In genomic region chr5:93101371-93101791, GRCm38 (mm10) we compare ENCODE assay signal across 9 mouse cellular contexts. TPM values are rescaled to one million over a fixed set of nuclear protein-coding genes. Genes with fewer than 3 reads are reported as not detected.
DNase-seq lines count a peak whose midpoint lies in the region; ATAC-seq and TF ChIP-seq lines count a peak whose summit lies in the region.
"Had no signal": no experiment of that assay in that cellular context is flagged by ENCODE, and none has a peak within 500 bp of the region (broad histone marks: within the 10 kb centered on the region; RNA-seq: fewer than 3 reads in every experiment).

No protein-coding gene starts in this region.

- no peak overlapping the region for H3K4me3 ChIP-seq in intestine, embryonic 15.5 days (replicated peaks)
- no peak overlapping the region for H3K4me3 ChIP-seq in lung, postnatal 0 days (ENCODE audit: low read depth, low read length)
- H3K4me3 ChIP-seq in hindbrain, embryonic 14.5 days (replicated peaks; ENCODE audit: low read length), result no peak overlapping the region

- H3K9ac ChIP-seq in intestine, embryonic 15.5 days, result no peak overlapping the region
- no peak overlapping the region for H3K9ac ChIP-seq in lung, postnatal 0 days (replicated peaks; ENCODE audit: low read depth)
- no peak overlapping the region for H3K9ac ChIP-seq in hindbrain, embryonic 14.5 days

- peak overlapping the region; percentile 48 for H3K27ac ChIP-seq in intestine, embryonic 15.5 days
- H3K27ac ChIP-seq in lung, postnatal 0 days (ENCODE audit: low read length), result peak overlapping the region; percentile 64; the same call in 1 of the 2 replicates
- H3K27ac ChIP-seq in hindbrain, embryonic 14.5 days, result no peak overlapping the region

- no peaks in the 10 kb centered on the region for H3K27me3 ChIP-seq in intestine, embryonic 15.5 days (replicated peaks)
- no peaks in the 10 kb centered on the region for H3K27me3 ChIP-seq in lung, postnatal 0 days (replicated peaks; ENCODE audit: insufficient read depth, low read length)
- no peaks in the 10 kb centered on the region for H3K27me3 ChIP-seq in hindbrain, embryonic 14.5 days (ENCODE audit: control insufficient read depth, insufficient read depth, low read length)

- no peaks in the 10 kb centered on the region for H3K36me3 ChIP-seq in intestine, embryonic 15.5 days
- no peaks in the 10 kb centered on the region for H3K36me3 ChIP-seq in lung, postnatal 0 days (ENCODE audit: insufficient read depth, low read length)
- H3K36me3 ChIP-seq in hindbrain, embryonic 14.5 days (replicated peaks; ENCODE audit: control insufficient read depth, insufficient read depth), result no peaks in the 10 kb centered on the region

- intact Hi-C loops in gastrocnemius, postnatal 14 days (cut with DNase I; ENCODE audit: low total_unique reads), result no loop called here

- TF ChIP-seq POLR2A in brain, embryonic 14.5 days (IDR thresholded peaks at IDR 0.05; ENCODE audit: borderline replicate concordance, extremely low read depth, insufficient read depth, insufficient read length, poor library complexity, severe bottlenecking), result no peak

- peak; percentile 46; the same call in 1 of the 2 replicates for ATAC-seq in intestine, embryonic 15.5 days
- peak; percentile 67 for ATAC-seq in lung, postnatal 0 days
- ATAC-seq in hindbrain, embryonic 14.5 days (ENCODE audit: low FRiP score), result no peak
- no peak for ATAC-seq in activated CD4-positive, CD25-positive, alpha-beta regulatory T cell, adult 4 months

- 36% methylated on average over 8 of the region's 8 CpGs for WGBS in intestine, embryonic 15.5 days
- 44% methylated on average over 8 of the region's 8 CpGs for WGBS in lung, postnatal 0 days
- WGBS in hindbrain, embryonic 14.5 days, result 28% methylated on average over 8 of the region's 8 CpGs

- H3K9me3 ChIP-seq in intestine, embryonic 15.5 days, result no peaks in the 10 kb centered on the region
- no peaks in the 10 kb centered on the region for H3K9me3 ChIP-seq in lung, postnatal 0 days (ENCODE audit: low read length)
- no peaks in the 10 kb centered on the region for H3K9me3 ChIP-seq in hindbrain, embryonic 14.5 days (ENCODE audit: control insufficient read depth, low read length)

- peak; percentile 58 for DNase-seq in gastrocnemius, postnatal 14 days
- no peak for DNase-seq in gastrocnemius, adult 8-10 months (ENCODE audit: low spot score in 2 of 2)
- peak; percentile 27 for DNase-seq in brain, embryonic 14.5 days (ENCODE audit: low read depth)
- DNase-seq in lung, postnatal 0 days (ENCODE audit: low spot score), result peak; percentile 62
- no peak for DNase-seq in layer of hippocampus, postnatal 10 days (ENCODE audit: low spot score in 2 of 2)
- DNase-seq in hindbrain, embryonic 14.5 days (ENCODE audit: low spot score), result no peak
- DNase-seq: left cerebral cortex, postnatal 4 days had no signal

- TF ChIP-seq EP300 in lung, postnatal 0 days (IDR thresholded peaks at IDR 0.05), result peak; percentile 38; the same call in 1 of the 2 replicates

- H3K4me1 ChIP-seq in intestine, embryonic 15.5 days (replicated peaks), result peaks cover 38% of the 10 kb centered on the region
- H3K4me1 ChIP-seq in lung, postnatal 0 days (ENCODE audit: insufficient read depth, low read depth, low read length), result peaks cover 16% of the 10 kb centered on the region; the same call in 1 of the 2 replicates
- peaks cover 23% of the 10 kb centered on the region for H3K4me1 ChIP-seq in hindbrain, embryonic 14.5 days (replicated peaks; ENCODE audit: control insufficient read depth, insufficient read depth, low read length)

- TF ChIP-seq CTCF in brain, embryonic 14.5 days (IDR thresholded peaks at IDR 0.05; ENCODE audit: borderline replicate concordance, extremely low read depth, insufficient read depth, insufficient read length), result no peak
- no peak for TF ChIP-seq CTCF in lung, postnatal 0 days (IDR thresholded peaks at IDR 0.05)

- 0 out of 2 replicates have a peak overlapping the region, but pooled peaks have one; percentile 3 for H3K4me2 ChIP-seq in intestine, embryonic 15.5 days (replicated peaks)
- H3K4me2 ChIP-seq in lung, postnatal 0 days (replicated peaks; ENCODE audit: low read depth, low read length), result no peak overlapping the region
- no peak overlapping the region for H3K4me2 ChIP-seq in hindbrain, embryonic 14.5 days (replicated peaks)

RNA-seq across cellular contexts. Expression of gene Sept11, which starts 8.1 kb away (rescaled TPM):
- 100 to 1,000 TPM; 101 to 111 TPM for total RNA-seq in gastrocnemius, postnatal 14 days (2021)
- 100 to 1,000 TPM in 1 of 4 experiments, 10 to 100 TPM in 3; 91.3 to 100 (median 94.8) TPM for total RNA-seq in gastrocnemius, adult 8-10 months (2022)
- polyA plus RNA-seq in brain, embryonic 14.5 days (2012; rRNA removed), result 111 and 133 TPM in 2 replicates
- polyA plus RNA-seq in intestine, embryonic 15.5 days (2015; fragmentation: Nextera tagmentation; extraction: Ambion mirVana), result 138 and 157 TPM in 2 replicates
- polyA plus RNA-seq in lung, postnatal 0 days (2015; fragmentation: Nextera tagmentation; extraction: Ambion mirVana), result 49.1 and 58.6 TPM in 2 replicates
- 100 to 1,000 TPM; 147 to 157 TPM for total RNA-seq in layer of hippocampus, postnatal 10 days (2021)
- polyA plus RNA-seq in hindbrain, embryonic 14.5 days (2014; fragmentation: Nextera tagmentation; extraction: Ambion mirVana), result 155 and 163 TPM in 2 replicates
- 10 to 100 TPM; 29.6 to 33.6 TPM for polyA plus RNA-seq in activated CD4-positive, CD25-positive, alpha-beta regulatory T cell, adult 4 months (2017; shearing (Covaris generic))

RNA-seq across cellular contexts. Expression of gene Sowahb, which starts 56.6 kb away (rescaled TPM):
- total RNA-seq in gastrocnemius, postnatal 14 days (2021), result not detected
- under 1 TPM; 0.16 to 0.25 (median 0.21) TPM for total RNA-seq in gastrocnemius, adult 8-10 months (2022)
- polyA plus RNA-seq in brain, embryonic 14.5 days (2012; rRNA removed), result 0.05 and 0.07 TPM in 2 replicates
- 5.8 and 6.1 TPM in 2 replicates for polyA plus RNA-seq in intestine, embryonic 15.5 days (2015; fragmentation: Nextera tagmentation; extraction: Ambion mirVana)
- polyA plus RNA-seq in lung, postnatal 0 days (2015; fragmentation: Nextera tagmentation; extraction: Ambion mirVana), result 1.2 and 1.3 TPM in 2 replicates
- 1 to 10 TPM in 1 of 2 experiments, under 1 TPM in 1; 0.87 to 1.0 TPM for total RNA-seq in layer of hippocampus, postnatal 10 days (2021)
- polyA plus RNA-seq in hindbrain, embryonic 14.5 days (2014; fragmentation: Nextera tagmentation; extraction: Ambion mirVana), result not detected in 2 replicates
- not detected for polyA plus RNA-seq in activated CD4-positive, CD25-positive, alpha-beta regulatory T cell, adult 4 months (2017; shearing (Covaris generic))

Comparison
In these comparisons a context has a peak if more than half of its experiments do, and no peak if none do; other contexts are left out.
1. DNase-seq: peak in gastrocnemius, postnatal 14 days (single experiment), brain, embryonic 14.5 days (single experiment) and lung, postnatal 0 days (single experiment); none in gastrocnemius, adult 8-10 months (0 of 2), layer of hippocampus, postnatal 10 days (0 of 2) and hindbrain, embryonic 14.5 days (single experiment).
2. ATAC-seq: peak in intestine, embryonic 15.5 days (single experiment) and lung, postnatal 0 days (single experiment); none in hindbrain, embryonic 14.5 days (single experiment) and activated CD4-positive, CD25-positive, alpha-beta regulatory T cell, adult 4 months (single experiment).